Mouse (Mus musculus): Measurements from ENCODE around the gene Ccdc13. TPM values are rescaled to one million over a fixed set of nuclear protein-coding genes. Genes with fewer than 3 reads are reported as not detected.
A peak's percentile ranks its signal among the peaks of the same experiment; 100 is the strongest.

Ccdc13 gene
- total RNA-seq, 2 experiments from 2014 or later, result not detected

DNA sequence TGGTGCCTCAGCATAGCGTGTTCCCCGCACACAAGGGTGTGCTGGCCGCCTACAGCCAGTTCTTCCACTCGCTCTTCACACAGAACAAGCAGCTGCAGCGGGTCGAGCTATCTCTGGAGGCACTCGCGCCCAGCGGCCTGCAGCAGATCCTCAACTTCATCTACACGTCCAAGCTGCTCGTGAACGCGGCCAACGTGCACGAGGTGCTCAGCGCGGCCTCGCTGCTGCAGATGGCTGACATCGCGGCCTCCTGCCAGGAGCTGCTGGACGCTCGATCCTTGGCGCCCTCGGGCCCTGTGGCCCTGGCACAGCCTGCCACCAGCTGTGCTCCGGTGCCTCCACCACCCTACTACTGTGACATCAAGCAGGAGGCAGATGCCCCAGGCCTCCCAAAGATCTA is 76.5 kb downstream of the Ccdc13 start:
- no peak for ATAC-seq (replicated peaks; ENCODE audit: poor library complexity, severe bottlenecking)

DNA sequence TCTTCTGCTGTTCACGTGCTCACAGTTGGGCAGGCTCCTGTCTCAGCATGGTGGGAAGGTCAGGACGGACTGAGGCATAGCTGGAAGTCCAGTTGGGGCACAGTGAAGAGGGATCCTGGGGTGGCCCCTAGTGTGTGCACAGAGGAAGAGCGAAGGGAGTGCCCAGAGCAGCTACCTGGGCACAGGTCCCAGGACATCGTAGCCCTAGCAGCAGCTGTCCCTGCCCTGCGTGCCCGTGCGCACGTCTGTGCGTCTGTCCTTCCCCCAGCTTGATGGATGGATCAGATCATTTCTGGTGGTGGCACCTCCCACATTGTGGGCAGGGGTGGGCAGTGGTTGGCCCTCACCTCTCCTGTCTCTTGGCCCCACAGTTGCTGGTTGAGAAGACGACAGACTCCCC is 77.0 kb downstream of the Ccdc13 start:
- no peak for ATAC-seq (replicated peaks; ENCODE audit: poor library complexity, severe bottlenecking)

GRCm38 (mm10) chr9:121761787-121762186 is 77.5 kb downstream of the Ccdc13 start:
- ATAC-seq (replicated peaks; ENCODE audit: poor library complexity, severe bottlenecking), result no peak

GRCm38 (mm10) chr9:121761091-121761665 is 78.1 kb downstream of the Ccdc13 start:
- ATAC-seq (replicated peaks; ENCODE audit: poor library complexity, severe bottlenecking), result no peak

- peak; percentile 16 for ATAC-seq (replicated peaks; ENCODE audit: poor library complexity, severe bottlenecking)
These were observed 78.8 kb downstream of the Ccdc13 start for GRCm38 (mm10) chr9:121760271-121761090.

DNA sequence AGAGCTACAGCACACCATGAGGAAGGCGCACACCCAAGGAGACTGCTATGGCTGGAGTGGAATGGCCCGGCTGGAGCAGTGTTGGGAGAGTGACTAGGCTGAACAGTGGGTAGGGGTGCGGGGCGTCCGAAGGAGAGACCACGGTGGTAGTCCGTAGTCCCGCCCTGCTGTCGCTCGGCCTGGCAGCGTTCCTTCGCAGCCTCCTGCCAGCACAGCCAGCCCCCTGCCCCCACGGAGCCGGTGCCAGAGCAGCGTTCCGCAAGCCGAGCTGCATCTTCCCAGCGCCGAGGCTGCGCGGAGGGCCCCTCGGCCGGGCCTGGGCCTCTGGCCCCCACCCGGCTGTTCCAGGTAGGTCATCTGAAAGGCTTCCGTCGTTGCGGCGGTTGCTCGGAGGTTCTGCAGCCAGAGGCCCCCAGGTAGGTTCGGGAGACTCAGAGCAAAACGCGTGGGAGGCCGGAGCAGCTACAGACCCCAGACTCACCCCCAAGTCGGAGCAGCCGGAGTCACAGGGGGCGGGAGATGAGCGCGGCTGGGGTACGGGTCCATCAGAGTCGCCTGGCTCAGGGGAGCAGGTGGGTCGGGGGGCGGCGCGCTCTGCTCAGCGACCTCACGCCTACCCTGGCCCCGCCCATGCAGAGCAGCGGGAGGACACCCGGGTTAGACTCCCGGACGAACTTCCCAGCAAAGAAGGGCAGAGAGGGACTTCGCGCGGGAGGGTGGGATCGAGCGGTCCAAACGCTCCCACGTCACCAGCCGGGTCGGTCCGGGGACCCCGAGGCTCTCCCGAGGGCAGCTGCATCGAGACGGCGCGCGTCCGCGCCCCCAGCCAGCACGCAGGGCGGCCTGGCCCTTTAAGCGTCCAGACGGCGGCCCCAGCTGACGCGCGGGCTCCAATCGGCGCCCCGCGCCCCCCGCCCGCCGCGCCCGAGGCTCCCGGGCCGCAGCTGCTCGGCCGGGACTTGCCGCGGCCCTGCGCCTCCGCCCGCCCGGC is 79.9 kb downstream of the Ccdc13 start, which contains the start of gene Zfp651:
TSS of gene Zfp651 (plus strand) at position 240 of the 991 bp plus-strand sequence.
- ATAC-seq (replicated peaks; ENCODE audit: poor library complexity, severe bottlenecking), result peak; percentile 19

GRCm38 (mm10) chr9:121757835-121758814 is 81.1 kb downstream of the Ccdc13 start:
- ATAC-seq (replicated peaks; ENCODE audit: poor library complexity, severe bottlenecking), result no peak

GRCm38 (mm10) chr9:121757432-121757831 is 81.8 kb downstream of the Ccdc13 start:
- ATAC-seq (replicated peaks; ENCODE audit: poor library complexity, severe bottlenecking), result peak; percentile 21; the same call in 1 of the 2 replicates

- no peak for ATAC-seq (replicated peaks; ENCODE audit: poor library complexity, severe bottlenecking)
These were observed 82.5 kb downstream of the Ccdc13 start for GRCm38 (mm10) chr9:121756785-121757184.

- no peak for ATAC-seq (replicated peaks; ENCODE audit: poor library complexity, severe bottlenecking)
These were observed 84.6 kb downstream of the Ccdc13 start for GRCm38 (mm10) chr9:121754624-121755023.

DNA sequence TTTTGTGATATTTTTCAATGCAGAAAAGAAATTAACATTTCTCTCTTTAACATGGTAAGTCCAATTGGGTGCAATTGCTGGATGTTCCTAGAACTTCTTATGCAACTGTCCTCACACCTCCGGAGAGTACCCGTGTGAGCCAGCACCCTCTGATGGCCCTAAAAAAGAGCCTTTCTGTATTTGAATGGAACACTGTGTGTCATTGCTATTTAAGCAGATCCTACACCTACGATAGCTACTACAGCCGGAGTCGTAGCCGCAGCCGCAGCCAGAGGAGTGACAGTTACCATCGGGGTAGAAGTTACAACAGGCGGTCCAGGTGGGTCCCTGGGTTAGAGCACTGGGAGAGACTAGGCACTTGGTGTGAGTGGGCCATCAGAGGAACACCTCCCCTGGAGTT is 86.5 kb downstream of the Ccdc13 start:
- ATAC-seq (replicated peaks; ENCODE audit: poor library complexity, severe bottlenecking), result no peak

Other genes starting within 250 kb of the Ccdc13 start
- gene Lyzl4, start 197.4 kb downstream of the Ccdc13 start, total RNA-seq (2014; fragmentation: Nextera tagmentation), result not detected in 2 replicates
- not detected in 2 replicates for gene Lyzl4, start 197.4 kb downstream of the Ccdc13 start, total RNA-seq (2017)
- not detected in 2 replicates for gene Vipr1, start 196.7 kb downstream of the Ccdc13 start, total RNA-seq (2014; fragmentation: Nextera tagmentation)
- gene Vipr1, start 196.7 kb downstream of the Ccdc13 start, total RNA-seq (2017), result not detected in 2 replicates
- 14.7 and 18.2 TPM in 2 replicates for gene Sec22c, start 134.0 kb downstream of the Ccdc13 start, total RNA-seq (2014; fragmentation: Nextera tagmentation)
- 4.7 and 10.5 TPM in 2 replicates for gene Sec22c, start 134.0 kb downstream of the Ccdc13 start, total RNA-seq (2017)
- gene Ss18l2, start 129.1 kb downstream of the Ccdc13 start, total RNA-seq (2014; fragmentation: Nextera tagmentation), result 25.7 and 67.5 TPM in 2 replicates
- 44.9 and 59.5 TPM in 2 replicates for gene Ss18l2, start 129.1 kb downstream of the Ccdc13 start, total RNA-seq (2017)
- gene Nktr, start 120.3 kb downstream of the Ccdc13 start, total RNA-seq (2014; fragmentation: Nextera tagmentation), result 140 and 176 TPM in 2 replicates
- gene Nktr, start 120.3 kb downstream of the Ccdc13 start, total RNA-seq (2017), result 130 and 131 TPM in 2 replicates
- gene Zfp651, start 80.1 kb downstream of the Ccdc13 start, total RNA-seq (2014; fragmentation: Nextera tagmentation), result 0.98 TPM in 1 of 2 replicates, not detected in the other
- gene Zfp651, start 80.1 kb downstream of the Ccdc13 start, total RNA-seq (2017), result 0.39 TPM in 1 of 2 replicates, not detected in the other
- gene Klhl40, start 61.9 kb downstream of the Ccdc13 start, total RNA-seq (2014; fragmentation: Nextera tagmentation), result 0.41 TPM in 1 of 2 replicates, not detected in the other
- not detected in 2 replicates for gene Klhl40, start 61.9 kb downstream of the Ccdc13 start, total RNA-seq (2017)
- not detected in 2 replicates for gene Hhatl, start 47.0 kb downstream of the Ccdc13 start, total RNA-seq (2014; fragmentation: Nextera tagmentation)
- gene Hhatl, start 47.0 kb downstream of the Ccdc13 start, total RNA-seq (2017), result not detected in 2 replicates
- gene Higd1a, start 18.9 kb upstream of the Ccdc13 start, total RNA-seq (2014; fragmentation: Nextera tagmentation), result 106 and 125 TPM in 2 replicates
- 12.9 and 16.8 TPM in 2 replicates for gene Higd1a, start 18.9 kb upstream of the Ccdc13 start, total RNA-seq (2017)
- not detected in 2 replicates for gene Ackr2, start 58.9 kb upstream of the Ccdc13 start, total RNA-seq (2014; fragmentation: Nextera tagmentation)
- not detected in 2 replicates for gene Ackr2, start 58.9 kb upstream of the Ccdc13 start, total RNA-seq (2017)
- gene Cyp8b1, start 76.8 kb upstream of the Ccdc13 start, total RNA-seq (2014; fragmentation: Nextera tagmentation), result not detected in 2 replicates
- not detected in 2 replicates for gene Cyp8b1, start 76.8 kb upstream of the Ccdc13 start, total RNA-seq (2017)
- 0.17 TPM in 1 of 2 replicates, not detected in the other for gene Fam198a, start 111.5 kb upstream of the Ccdc13 start, total RNA-seq (2014; fragmentation: Nextera tagmentation)
- 0.17 TPM in 1 of 2 replicates, not detected in the other for gene Fam198a, start 111.5 kb upstream of the Ccdc13 start, total RNA-seq (2017)
- gene Pomgnt2, start 157.6 kb upstream of the Ccdc13 start, total RNA-seq (2014; fragmentation: Nextera tagmentation), result 6.3 and 10.6 TPM in 2 replicates
- 6.7 and 7.0 TPM in 2 replicates for gene Pomgnt2, start 157.6 kb upstream of the Ccdc13 start, total RNA-seq (2017)